Mouse (Mus musculus) right cerebral cortex, postnatal 36 days (tissue): ENCODE data around the gene Epb41l2.

ENCODE experiments used
- DNase-seq, 2 experiments: peaks; one replicate each; pipeline ENCODE4 v3.0.0; 2022; ENCODE audit warnings: low spot score in 2 of 2, mixed read lengths in 1 of 2

The Epb41l2 gene

GRCm38 (mm10) chr10:25571319-25572240 is 212.0 kb downstream of the Epb41l2 start:
- DNase-seq = no peak
